Mouse (Mus musculus) layer of hippocampus, adult 11-12 months (tissue): ENCODE results near the gene Cylc2.

ENCODE experiments used
- DNase-seq: peaks from one replicate; pipeline ENCODE4 v3.0.0; 2022; ENCODE audit warnings: low spot score

The Cylc2 gene

GRCm38 (mm10) chr4:51216378-51216777 is at the start of gene Cylc2:
TSS of gene Cylc2 (plus strand) at chr4:51216678.
- no peak for DNase-seq
